Mouse (Mus musculus) liver, embryonic 11.5 days (tissue): ENCODE data around the gene Ncdn. TPM values are rescaled to one million over a fixed set of nuclear protein-coding genes. Genes with fewer than 3 reads are reported as not detected.

Source experiments
- ATAC-seq: fragments of 200-750 bp; cut with Nextera tagmentation; replicated peaks from 2 replicates; pipeline ENCODE4 v1.8.0; 2017; ENCODE audit warnings: moderate number of reproducible peaks, mild to moderate bottlenecking, moderate TSS enrichment, moderate library complexity; ENCODE audit not compliant: low FRiP score
- DNase-seq: peaks from one replicate; pipeline ENCODE4 v3.0.0-alpha.2; 2017; ENCODE audit warnings: low spot score
- H3K27ac ChIP-seq: fragments of 300-500 bp; sonication (generic); 2 replicates; pipeline ENCODE4 v1.5.1; 2014; ENCODE audit warnings: mild to moderate bottlenecking, low read depth, low read length, control low read depth
- H3K27me3 ChIP-seq: fragments of 300-500 bp; sonication (generic); replicated peaks from 2 replicates; pipeline ENCODE4 v1.6.1; 2014; ENCODE audit warnings: low read length, mixed read lengths; ENCODE audit not compliant: control insufficient read depth, insufficient read depth
- H3K36me3 ChIP-seq: fragments of 300-500 bp; sonication (generic); 2 replicates; pipeline ENCODE4 v1.6.1; 2014; ENCODE audit warnings: mild to moderate bottlenecking, low read length, moderate library complexity, mixed read lengths; ENCODE audit not compliant: control insufficient read depth, insufficient read depth
- H3K4me1 ChIP-seq: fragments of 300-500 bp; sonication (generic); replicated peaks from 2 replicates; pipeline ENCODE4 v1.6.1; 2014; ENCODE audit warnings: low read length, mixed read lengths; ENCODE audit not compliant: control insufficient read depth, insufficient read depth
- H3K4me2 ChIP-seq: fragments of 300-500 bp; sonication (generic); 2 replicates; pipeline ENCODE4 v1.6.1; 2014; ENCODE audit warnings: mild to moderate bottlenecking, control low read depth, moderate library complexity
- H3K4me3 ChIP-seq: fragments of 300-500 bp; sonication (generic); 2 replicates; pipeline ENCODE4 v1.5.1; 2014; ENCODE audit warnings: low read depth, low read length, control low read depth
- H3K9ac ChIP-seq: fragments of 300-500 bp; sonication (generic); 2 replicates; pipeline ENCODE4 v1.6.1; 2014; ENCODE audit warnings: low read depth, low read length, control low read depth
- H3K9me3 ChIP-seq: fragments of 300-500 bp; sonication (generic); 2 replicates; pipeline ENCODE4 v1.6.1; 2016; ENCODE audit warnings: low read length, inconsistent platforms, mixed read lengths; ENCODE audit not compliant: control insufficient read depth
- WGBS: fragments of 180-500 bp; shearing (Covaris S2); extraction: QIAGEN DNeasy Blood & Tissue Kit; methylation state at CpG from one replicate; pipeline ENCODE4 v1.1.7; 2014; 5-methylcytosine and 5-hydroxymethylcytosine counted together
- polyA plus RNA-seq: library from polyadenylated mRNA; unstranded; fragments of >200 nt; fragmentation: Nextera tagmentation; extraction: Ambion mirVana; gene quantifications from 2 replicates; pipeline ENCODE4 v1.2.1, GENCODE M21; 2014

Gene Ncdn
- polyA plus RNA-seq, 1 experiment from 2014 or later, result 25.0 TPM

GRCm38 (mm10) chr4:126739966-126740676, 13.1 kb downstream of the Ncdn start:
- DNase-seq, result no peak

GRCm38 (mm10) chr4:126736001-126736414, 17.2 kb downstream of the Ncdn start, which contains the start of gene Tfap2e:
Gene Tfap2e, minus strand, starts transcription at chr4:126736240.
- Histone ChIP-seq H3K36me3 (no peaks in the 10 kb centered on the region), H3K27ac (no peak within 1 kb of the TSS), H3K9me3 (no peaks in the 10 kb centered on the region), H3K9ac (no peak within 1 kb of the TSS), H3K4me3 (peak within 1 kb of the TSS; percentile 34), H3K4me2 (peak within 1 kb of the TSS; percentile 52), H3K4me1 (0 out of 2 replicates have a peak, but pooled peaks cover 4% of the 10 kb centered on the region), H3K27me3 (peaks cover 84% of the 10 kb centered on the region)
- WGBS, result 2% methylated on average over 32 of the region's 32 CpGs
- ATAC-seq (no peak), DNase-seq (peak; percentile 57)

More at GRCm38 (mm10) chr4:126739966-126740676, 13.1 kb downstream of the Ncdn start:
- no peak overlapping the region for H3K27ac ChIP-seq
- H3K9me3 ChIP-seq, result no peaks in the 10 kb centered on the region
- no peak overlapping the region for H3K9ac ChIP-seq
- H3K36me3 ChIP-seq, result 0 out of 2 replicates have a peak, but pooled peaks cover 6% of the 10 kb centered on the region
- no peak for ATAC-seq
- H3K27me3 ChIP-seq, result peaks cover 45% of the 10 kb centered on the region
- no peak overlapping the region for H3K4me2 ChIP-seq
- WGBS, result 31% methylated on average over 10 of the region's 10 CpGs
- H3K4me3 ChIP-seq, result no peak overlapping the region
- 0 out of 2 replicates have a peak, but pooled peaks cover 7% of the 10 kb centered on the region for H3K4me1 ChIP-seq

GRCm38 (mm10) chr4:126735382-126736000, 17.7 kb downstream of the Ncdn start:
- Histone ChIP-seq H3K36me3 (no peaks in the 10 kb centered on the region), H3K9me3 (no peaks in the 10 kb centered on the region), H3K9ac (no peak overlapping the region), H3K27me3 (peaks cover 89% of the 10 kb centered on the region), H3K27ac (no peak overlapping the region), H3K4me2 (peak overlapping the region; percentile 52), H3K4me3 (peak overlapping the region; percentile 34), H3K4me1 (0 out of 2 replicates have a peak, but pooled peaks cover 4% of the 10 kb centered on the region)
- WGBS, result 4% methylated on average over 56 of the region's 62 CpGs
- DNase-seq (peak; percentile 48), ATAC-seq (no peak)

GRCm38 (mm10) chr4:126734700-126735381, 18.4 kb downstream of the Ncdn start:
- 3% methylated on average over 51 of the region's 51 CpGs for WGBS

GRCm38 (mm10) chr4:126734001-126734603, 19.1 kb downstream of the Ncdn start:
- 5% methylated on average over 16 of the region's 16 CpGs for WGBS
- Histone ChIP-seq H3K9ac (no peak overlapping the region), H3K4me2 (no peak overlapping the region), H3K27me3 (peaks cover 99% of the 10 kb centered on the region), H3K4me1 (0 out of 2 replicates have a peak, but pooled peaks cover 4% of the 10 kb centered on the region), H3K9me3 (no peaks in the 10 kb centered on the region), H3K27ac (no peak overlapping the region), H3K36me3 (no peaks in the 10 kb centered on the region), H3K4me3 (no peak overlapping the region)
- DNase-seq (no peak), ATAC-seq (no peak)

More at GRCm38 (mm10) chr4:126734700-126735381, 18.4 kb downstream of the Ncdn start:
- H3K4me2 ChIP-seq, result peak overlapping the region; percentile 52
- no peaks in the 10 kb centered on the region for H3K36me3 ChIP-seq
- ATAC-seq (no peak), DNase-seq (peak; percentile 51)
- peak overlapping the region; percentile 34 for H3K4me3 ChIP-seq
- H3K9me3 ChIP-seq, result no peaks in the 10 kb centered on the region
- no peak overlapping the region for H3K9ac ChIP-seq
- peaks cover 95% of the 10 kb centered on the region for H3K27me3 ChIP-seq
- 0 out of 2 replicates have a peak, but pooled peaks cover 4% of the 10 kb centered on the region for H3K4me1 ChIP-seq
- no peak overlapping the region for H3K27ac ChIP-seq

- Histone ChIP-seq H3K4me1 (0 out of 2 replicates have a peak, but pooled peaks cover 4% of the 10 kb centered on the region), H3K27ac (no peak overlapping the region), H3K27me3 (peaks cover 90% of the 10 kb centered on the region), H3K4me3 (no peak overlapping the region), H3K36me3 (no peaks in the 10 kb centered on the region), H3K9me3 (no peaks in the 10 kb centered on the region), H3K9ac (no peak overlapping the region), H3K4me2 (no peak overlapping the region)
- DNase-seq (no peak), ATAC-seq (no peak)
- 9% methylated on average over 26 of the region's 26 CpGs for WGBS
Measured at GRCm38 (mm10) chr4:126732531-126733380, 20.5 kb downstream of the Ncdn start.

- Histone ChIP-seq H3K27me3 (peaks cover 83% of the 10 kb centered on the region), H3K4me3 (no peak overlapping the region), H3K4me1 (0 out of 2 replicates have a peak, but pooled peaks cover 4% of the 10 kb centered on the region), H3K36me3 (no peaks in the 10 kb centered on the region), H3K9me3 (no peaks in the 10 kb centered on the region), H3K9ac (no peak overlapping the region), H3K27ac (no peak overlapping the region), H3K4me2 (no peak overlapping the region)
- ATAC-seq (no peak), DNase-seq (no peak)
- WGBS, result 7% methylated on average over 18 of the region's 18 CpGs
Measured at GRCm38 (mm10) chr4:126732111-126732510, 21.1 kb downstream of the Ncdn start.
